Mouse (Mus musculus) A20 (cell line): ENCODE results near the gene Qdpr.
A peak's percentile ranks its signal among the peaks of the same experiment; 100 is the strongest.

Source experiments
- DNase-seq: peaks from one replicate; pipeline ENCODE4 v3.0.0-alpha.2; 2011; ENCODE audit warnings: low read depth, low spot score

The Qdpr gene

GRCm38 (mm10) chr5:45449831-45450716 is at the start of gene Qdpr:
TSS of gene Qdpr (minus strand) at chr5:45450236.
- peak; percentile 100 for DNase-seq

GRCm38 (mm10) chr5:45497564-45497963 is 47.5 kb upstream of the Qdpr start:
- DNase-seq, result no peak

- no peak for DNase-seq
These were observed 47.0 kb upstream of the Qdpr start for GRCm38 (mm10) chr5:45496930-45497550.

GRCm38 (mm10) chr5:45496479-45496878 is 46.4 kb upstream of the Qdpr start:
- DNase-seq, result no peak

GRCm38 (mm10) chr5:45496042-45496441 is 46.0 kb upstream of the Qdpr start:
- no peak for DNase-seq

- DNase-seq, result no peak
These were observed 45.5 kb upstream of the Qdpr start for GRCm38 (mm10) chr5:45495429-45495975.

- DNase-seq, result peak; percentile 62
These were observed 44.2 kb upstream of the Qdpr start for GRCm38 (mm10) chr5:45494093-45494755.

- peak; percentile 98 for DNase-seq
These were observed 43.4 kb upstream of the Qdpr start, which contains the start of gene Lap3 for GRCm38 (mm10) chr5:45493191-45494092. TSS of gene Lap3 (plus strand) at chr5:45493374.

- no peak for DNase-seq
These were observed 41.7 kb upstream of the Qdpr start for GRCm38 (mm10) chr5:45491776-45492175.

GRCm38 (mm10) chr5:45483654-45484053 is 33.6 kb upstream of the Qdpr start:
- DNase-seq, result no peak

- DNase-seq, result no peak
These were observed 32.6 kb upstream of the Qdpr start for GRCm38 (mm10) chr5:45482607-45483006.

GRCm38 (mm10) chr5:45481125-45481524 is 31.1 kb upstream of the Qdpr start:
- no peak for DNase-seq

GRCm38 (mm10) chr5:45480066-45480465 is 30.0 kb upstream of the Qdpr start:
- no peak for DNase-seq

GRCm38 (mm10) chr5:45477601-45478000 is 27.6 kb upstream of the Qdpr start:
- DNase-seq, result no peak

- DNase-seq, result no peak
These were observed 26.3 kb upstream of the Qdpr start for GRCm38 (mm10) chr5:45476288-45476687.

- DNase-seq, result no peak
These were observed 25.7 kb upstream of the Qdpr start for GRCm38 (mm10) chr5:45475771-45476170.

- DNase-seq, result no peak
These were observed 24.7 kb upstream of the Qdpr start for GRCm38 (mm10) chr5:45474758-45475157.

GRCm38 (mm10) chr5:45474215-45474614 is 24.2 kb upstream of the Qdpr start:
- DNase-seq, result peak; percentile 74

GRCm38 (mm10) chr5:45473521-45473920 is 23.5 kb upstream of the Qdpr start:
- DNase-seq, result no peak

GRCm38 (mm10) chr5:45472880-45473450 is 22.9 kb upstream of the Qdpr start:
- no peak for DNase-seq

- no peak for DNase-seq
These were observed 4.4 kb upstream of the Qdpr start for GRCm38 (mm10) chr5:45454456-45454855.
